Mouse (Mus musculus) layer of hippocampus, adult 18-20 months (tissue): ENCODE results near the gene Tle3. TPM values are rescaled to one million over a fixed set of nuclear protein-coding genes. Genes with fewer than 3 reads are reported as not detected.

Experiments
- DNase-seq, 2 experiments: peaks; one replicate each; pipeline ENCODE4 v3.0.0; 2022; ENCODE audit warnings: low spot score in 2 of 2
- total RNA-seq, 2 experiments: library from RNA; stranded (reverse); gene quantifications; 2 replicates each; pipeline ENCODE4 v1.2.3; 2021

The Tle3 gene
- total RNA-seq, 2 experiments from 2014 or later, result 58.1 to 59.7 TPM

DNA sequence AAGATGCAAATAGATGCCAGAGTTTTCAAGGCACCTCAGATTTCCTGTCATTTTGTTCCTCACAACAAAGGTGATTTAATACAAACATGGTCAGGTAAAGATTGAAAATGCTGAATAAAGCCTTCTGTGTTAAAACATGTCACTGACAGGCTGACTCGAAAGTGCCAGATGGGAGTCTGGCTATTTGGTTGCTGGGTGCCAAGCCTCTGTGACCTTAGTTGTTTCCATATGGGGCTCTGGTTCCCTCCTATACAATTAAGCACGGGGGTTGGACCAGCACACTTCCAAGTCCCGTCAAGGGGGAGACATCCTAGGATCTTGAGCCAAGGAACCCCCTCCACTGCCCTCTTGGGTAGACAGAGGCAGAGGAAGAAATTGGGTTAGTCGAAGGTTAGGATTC, 13.2 kb upstream of the Tle3 start:
- DNase-seq, result no peak

DNA sequence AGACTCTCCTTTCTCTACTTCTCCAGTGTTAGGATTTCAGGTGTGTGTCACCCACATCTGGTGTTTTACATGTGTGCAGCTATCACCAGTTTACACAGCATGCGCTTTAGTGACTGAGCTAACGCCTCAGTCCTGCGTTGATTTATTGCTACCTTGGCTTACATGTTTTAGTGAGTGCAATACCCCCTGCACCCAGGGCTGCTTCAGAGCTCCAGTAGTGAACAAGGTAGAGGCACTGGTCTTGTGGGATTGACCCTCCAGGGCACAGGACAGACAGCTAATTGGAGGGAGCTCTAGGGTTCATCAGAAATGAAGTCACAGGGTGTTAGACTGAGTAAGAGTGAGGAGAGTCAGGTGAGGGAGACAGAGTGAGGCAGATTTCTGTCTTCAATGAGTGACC, 12.4 kb upstream of the Tle3 start:
- DNase-seq, result no peak

DNA sequence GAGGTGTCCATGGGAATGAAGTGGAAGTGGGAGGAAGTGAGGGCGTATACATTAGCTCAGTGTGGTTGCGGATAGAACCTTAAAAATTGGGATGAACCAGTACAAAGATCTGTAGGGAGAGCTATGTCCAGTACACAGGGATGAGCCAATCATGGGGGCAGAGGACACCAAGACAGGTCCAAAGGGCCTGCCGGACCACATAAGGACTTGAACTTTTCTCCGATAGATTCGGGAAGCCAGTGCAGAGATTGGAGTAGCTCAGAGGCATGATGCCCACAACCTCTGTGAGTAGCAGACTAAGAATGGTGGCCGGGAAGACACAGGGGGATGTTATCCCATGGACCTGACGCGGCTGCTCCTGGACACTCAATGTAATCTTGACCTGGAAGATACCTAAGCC, 12.0 kb upstream of the Tle3 start:
- DNase-seq, result no peak

GRCm38 (mm10) chr9:61360727-61361631, 11.2 kb upstream of the Tle3 start:
- no peak for DNase-seq

GRCm38 (mm10) chr9:61363194-61363593, 9.0 kb upstream of the Tle3 start:
- no peak for DNase-seq

- no peak for DNase-seq
Observed at GRCm38 (mm10) chr9:61366108-61366507, 6.1 kb upstream of the Tle3 start.

- no peak for DNase-seq
Observed at GRCm38 (mm10) chr9:61367156-61367555, 5.0 kb upstream of the Tle3 start.

GRCm38 (mm10) chr9:61367857-61368566, 4.2 kb upstream of the Tle3 start:
- no peak for DNase-seq

- peak in 1 of 2 experiments; percentile 22 for DNase-seq
Observed at GRCm38 (mm10) chr9:61368567-61369240, 3.5 kb upstream of the Tle3 start.

GRCm38 (mm10) chr9:61369316-61370273, 2.6 kb upstream of the Tle3 start:
- peak in 1 of 2 experiments; percentile 37 for DNase-seq

DNA sequence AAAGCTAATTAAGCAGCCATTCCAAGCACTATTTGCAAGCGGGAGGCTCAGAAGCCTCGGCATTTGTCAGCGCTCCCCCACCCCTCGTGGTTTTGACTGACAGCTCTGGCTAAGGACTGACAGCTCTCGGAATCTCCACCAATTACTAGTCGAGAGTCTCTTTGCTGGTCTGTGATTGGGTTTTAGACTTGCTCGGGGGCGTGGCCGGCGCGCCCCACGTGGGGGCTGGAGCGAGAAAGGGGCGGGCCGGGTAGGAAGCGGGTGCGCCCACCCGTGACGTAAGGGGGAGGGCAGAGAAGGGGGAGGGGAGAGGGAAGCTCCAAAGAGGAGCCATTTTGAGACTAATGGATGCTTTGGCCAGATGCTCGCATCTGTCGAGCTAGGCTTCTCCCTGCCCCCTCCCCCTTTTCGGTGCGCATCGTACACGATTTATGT, 1.7 kb upstream of the Tle3 start:
- peak; percentile 99 to 100 for DNase-seq

GRCm38 (mm10) chr9:61370889-61371754, 1.0 kb upstream of the Tle3 start:
- DNase-seq, result peak; percentile 50 to 71

- no peak for DNase-seq
Observed at GRCm38 (mm10) chr9:61372510-61372975, 377 bp downstream of the Tle3 start.

GRCm38 (mm10) chr9:61372976-61373633, 939 bp downstream of the Tle3 start:
- peak in 1 of 2 experiments; percentile 44 for DNase-seq

- no peak for DNase-seq
Observed at GRCm38 (mm10) chr9:61373634-61373941, 1.4 kb downstream of the Tle3 start.

GRCm38 (mm10) chr9:61373942-61374900, 2.1 kb downstream of the Tle3 start:
- DNase-seq, result no peak

GRCm38 (mm10) chr9:61375002-61375401, 2.8 kb downstream of the Tle3 start:
- no peak for DNase-seq
